Mouse (Mus musculus) ES-Bruce4 (cell line): ENCODE measurements at regions not wholly inside any gene's neighbourhood (a gene's known extent, or its start where the extent isn't known, plus 50 kb on each side); places are given as distances from the start of the nearest gene placed in this dataset.

Experiments used
- CTCF ChIP-seq: IDR thresholded peaks from one replicate; pipeline ENCODE4 v1.8.1; 2011; ENCODE audit warnings: low read depth, low read length
- POLR2A ChIP-seq: IDR thresholded peaks from one replicate; pipeline ENCODE4 v1.8.1; 2011; ENCODE audit warnings: low read length; ENCODE audit not compliant: insufficient read depth

GRCm38 (mm10) chr11:45179019-45179418 lies 561.9 kb downstream of the Ebf1 start:
- TF ChIP-seq CTCF, result no peak
- no peak for TF ChIP-seq POLR2A
